Mouse (Mus musculus) stomach, postnatal 0 days (tissue): ENCODE results near the gene Phtf2.

Source experiments
- CTCF ChIP-seq: IDR thresholded peaks from 2 replicates; pipeline ENCODE4 v1.5.1; 2016; ENCODE audit warnings: antibody characterized with exemption, low read depth, mild to moderate bottlenecking, moderate library complexity
- EP300 ChIP-seq: optimal IDR thresholded peaks from 2 replicates; pipeline ENCODE3; 2016; ENCODE audit warnings: antibody characterized with exemption

DNA sequence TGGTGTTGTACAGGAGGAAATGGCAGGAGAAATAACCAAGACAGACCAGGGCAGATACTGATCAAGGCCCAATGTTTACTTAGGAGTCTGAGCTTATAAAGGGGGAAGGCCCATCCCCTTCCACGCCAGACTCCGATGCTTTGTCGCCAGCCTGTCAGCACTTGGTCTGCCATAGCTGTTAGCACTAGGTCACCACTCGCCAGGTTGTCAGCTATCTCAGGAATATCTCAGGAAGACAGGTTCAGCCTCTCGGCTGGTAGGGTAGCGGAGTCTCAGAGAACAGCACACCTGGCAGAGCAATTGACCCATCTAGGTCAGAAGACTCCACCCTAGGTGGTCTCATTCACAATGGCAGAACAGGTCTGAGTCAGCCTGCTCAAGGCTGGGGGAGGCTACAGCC is 140.7 kb downstream of the Phtf2 start:
- TF ChIP-seq EP300: no peak
- TF ChIP-seq CTCF: no peak
